In the genomic region with DNA sequence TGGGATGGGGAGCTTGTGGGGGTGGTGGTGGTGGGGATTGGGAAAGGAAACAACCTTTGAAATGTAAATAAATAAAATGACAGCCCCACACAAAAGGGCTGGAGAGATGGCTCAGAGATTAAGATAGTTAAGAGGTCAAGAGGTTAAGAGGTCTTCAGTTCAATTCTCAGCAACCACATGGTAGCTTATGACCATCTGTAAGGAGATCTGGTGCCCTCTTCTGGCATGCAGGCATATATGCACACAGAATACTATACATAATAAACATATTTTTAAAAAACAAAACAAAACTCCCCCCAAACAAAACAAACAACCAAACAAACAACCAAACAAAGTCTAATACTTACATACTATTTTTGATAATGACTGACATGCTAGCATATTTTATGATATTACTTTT, we compare ENCODE assay signal across 16 mouse cellular contexts.
DNase-seq lines count a peak whose midpoint lies in the region; TF ChIP-seq lines count a peak whose summit lies in the region.
"Had no signal": no experiment of that assay in that cellular context is flagged by ENCODE, and none has a peak within 500 bp of the region (broad histone marks: within the 10 kb centered on the region; RNA-seq: fewer than 3 reads in every experiment).

No protein-coding gene starts in this region.

- no peak for TF ChIP-seq POLR2A in kidney, adult 2 months (IDR thresholded peaks at IDR 0.05; ENCODE audit: low read depth, low read length)

- TF ChIP-seq CTCF in layer of hippocampus, adult 2 months (conservative IDR thresholded peaks at IDR 0.05), result peak; percentile 59
- no peak for TF ChIP-seq CTCF in kidney, adult 2 months (conservative IDR thresholded peaks at IDR 0.05; ENCODE audit: insufficient read depth, insufficient read length, low read depth, low read length)

- H3K27me3 ChIP-seq in kidney, adult 2 months (replicated peaks; ENCODE audit: control insufficient read depth, insufficient read depth, low read length), result no peaks in the 10 kb centered on the region
- H3K27me3 ChIP-seq: hindbrain, embryonic 13.5 days; liver, embryonic 15.5 days had no signal

- no peaks in the 10 kb centered on the region for H3K4me1 ChIP-seq in kidney, adult 2 months (ENCODE audit: control insufficient read depth, insufficient read depth, low read length)
- H3K4me1 ChIP-seq: hindbrain, embryonic 13.5 days; liver, embryonic 15.5 days had no signal

- H3K36me3 ChIP-seq in kidney, adult 2 months (ENCODE audit: control insufficient read depth, insufficient read depth, low read length), result no peaks in the 10 kb centered on the region
- H3K36me3 ChIP-seq: liver, embryonic 15.5 days had no signal

- no peak overlapping the region for H3K4me3 ChIP-seq in layer of hippocampus, adult 2 months
- no peak overlapping the region for H3K4me3 ChIP-seq in kidney, adult 2 months (ENCODE audit: insufficient read depth, low read depth, low read length)
- H3K4me3 ChIP-seq: hindbrain, embryonic 13.5 days; liver, embryonic 15.5 days had no signal

- DNase-seq in layer of hippocampus, adult 2 months (ENCODE audit: low spot score in 2 of 2), result no peak
- no peak for DNase-seq in layer of hippocampus, adult 11-12 months (ENCODE audit: low spot score)
- DNase-seq in 3134 (ENCODE audit: extremely low read depth, insufficient read length, low spot score) (peak; percentile 6), ZHBTc4 (ENCODE audit: low read depth, low spot score) (peak; percentile 39)
- DNase-seq in CD4-positive helper T cell, adult 2 months (ENCODE audit: low read depth, low spot score), result peak; percentile 8
- no peak for DNase-seq in adrenal gland, adult 8-10 months
- DNase-seq in spleen, postnatal 10 days (ENCODE audit: low spot score in 2 of 2), result no peak
- no peak for DNase-seq in kidney, adult 2 months
- DNase-seq: adrenal gland, postnatal 36 days; cerebellum, adult 9-11 months; heart, adult 18-20 months; kidney, adult 8-10 months; midbrain, embryonic 14.5 days had no signal

- H3K27ac ChIP-seq in layer of hippocampus, adult 2 months, result no peak overlapping the region
- H3K27ac ChIP-seq in kidney, adult 2 months (ENCODE audit: insufficient read depth, low read depth, low read length), result no peak overlapping the region
- H3K27ac ChIP-seq: hindbrain, embryonic 13.5 days; liver, embryonic 15.5 days; macrophage had no signal

Comparison
In these comparisons a context has a peak if more than half of its experiments do, and no peak if none do; other contexts are left out.
1. DNase-seq: peak in 3134 (single experiment), CD4-positive helper T cell, adult 2 months (single experiment) and ZHBTc4 (single experiment); none in layer of hippocampus, adult 2 months (0 of 2), layer of hippocampus, adult 11-12 months (single experiment), adrenal gland, adult 8-10 months (single experiment), spleen, postnatal 10 days (0 of 2) and kidney, adult 2 months (single experiment).